Mouse (Mus musculus) cerebellum, postnatal 14 days (tissue): ENCODE data around the gene Tead1.
"Not testable (repeated sequence)": the region's sequence is repeated elsewhere in the genome, so short reads cannot be mapped to it uniquely, and the experiment has no call there.

Experiments
- DNase-seq, 2 experiments: peaks; one replicate each; pipeline ENCODE4 v3.0.0; 2021; ENCODE audit warnings: mixed read lengths in 2 of 2

Tead1 gene

DNA sequence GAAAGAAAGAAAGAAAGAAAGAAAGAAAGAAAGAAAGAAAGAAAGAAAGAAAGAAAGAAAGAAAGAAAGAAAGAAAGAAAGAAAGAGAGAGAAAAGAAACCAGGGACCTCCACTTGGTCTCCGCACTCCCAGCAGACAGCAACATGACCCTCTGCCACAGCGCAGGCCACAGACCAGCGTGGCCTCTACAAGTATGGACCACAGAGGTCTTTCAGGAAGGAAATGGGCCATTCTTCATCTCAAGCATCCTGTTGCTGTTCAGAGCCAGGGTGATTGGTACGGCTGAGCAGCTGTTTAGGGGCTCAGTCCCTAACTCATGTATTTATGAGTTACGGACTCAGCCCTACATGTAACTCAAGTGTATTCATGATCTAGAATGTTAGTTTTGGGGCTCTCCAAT is 256.8 kb downstream of the Tead1 start:
- not testable (repeated sequence) for DNase-seq

DNA sequence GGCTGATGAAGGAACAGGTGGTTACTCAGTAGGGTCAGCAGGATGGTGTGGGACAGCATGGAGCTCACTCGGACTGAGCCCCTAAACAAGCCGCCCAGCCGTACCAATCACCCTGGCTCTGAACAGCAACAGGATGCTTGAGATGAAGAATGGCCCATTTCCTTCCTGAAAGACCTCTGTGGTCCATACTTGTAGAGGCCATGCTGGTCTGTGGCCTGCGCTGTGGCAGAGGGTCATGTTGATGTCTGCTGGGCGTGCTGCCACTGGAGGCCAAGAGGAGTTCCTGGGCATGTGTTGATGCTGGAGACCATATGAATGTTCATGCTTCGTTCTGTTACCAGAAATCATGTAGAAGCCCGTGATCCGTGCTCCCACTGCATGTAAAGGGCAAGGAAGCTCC is 258.0 kb downstream of the Tead1 start:
- DNase-seq = no peak

DNA sequence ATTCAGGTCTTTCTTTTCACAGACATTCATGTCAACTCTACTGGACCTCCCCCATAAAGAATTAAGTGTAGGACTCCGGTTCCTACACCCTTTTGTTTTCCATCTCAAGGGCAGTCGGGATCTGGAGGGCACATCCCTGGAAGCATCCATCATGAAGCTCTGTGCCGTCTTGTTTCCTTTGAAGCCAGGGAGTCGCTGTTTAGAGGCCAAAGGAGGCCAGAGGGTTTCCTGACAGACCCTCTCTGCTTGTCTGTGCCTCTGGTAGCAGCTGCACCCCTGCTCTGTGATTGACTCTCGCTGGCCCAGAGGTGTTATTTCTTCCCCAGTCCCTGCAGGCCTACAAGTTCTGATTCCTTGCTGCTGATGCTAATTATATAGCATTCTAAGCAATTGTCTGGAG is 259.8 kb downstream of the Tead1 start:
- DNase-seq = no peak

DNA sequence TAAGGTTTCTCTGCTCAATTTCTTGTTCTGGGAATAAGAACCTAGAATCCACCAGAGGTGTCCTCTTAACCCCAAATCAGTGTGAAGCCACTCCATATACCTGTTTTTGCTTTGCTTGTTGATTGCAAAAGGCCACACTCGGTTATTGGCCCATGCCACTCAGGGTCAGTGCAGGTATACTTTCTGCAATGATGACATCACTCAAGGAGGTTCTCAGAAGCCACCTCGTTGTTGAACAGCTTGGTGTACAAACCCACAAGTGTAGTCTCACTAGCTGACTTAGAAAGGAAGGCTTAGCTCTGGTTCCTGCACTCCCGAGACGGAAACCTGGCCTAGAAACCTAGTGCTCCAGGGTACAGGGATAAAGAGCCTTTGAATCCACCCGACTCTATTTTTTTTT is 263.4 kb downstream of the Tead1 start:
- no peak for DNase-seq

DNA sequence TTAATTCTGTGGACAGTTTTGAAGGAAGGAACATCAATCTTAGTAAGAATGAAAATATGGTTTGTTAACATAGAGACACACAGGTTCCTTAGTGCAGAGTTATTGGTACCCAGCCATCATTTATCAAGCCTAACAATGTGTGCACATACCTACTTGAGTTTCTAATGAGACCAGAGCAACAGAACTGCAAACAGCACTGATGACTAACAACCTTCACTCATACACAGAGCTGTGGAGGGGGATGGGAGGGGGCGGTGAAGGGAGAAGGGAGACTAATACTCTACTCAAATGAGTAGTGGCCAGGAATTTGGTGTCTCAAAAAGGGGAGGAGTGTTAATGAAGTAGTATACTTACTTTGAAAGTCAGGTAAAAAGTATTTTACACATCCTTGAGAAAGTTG is 263.9 kb downstream of the Tead1 start:
- no peak for DNase-seq

DNA sequence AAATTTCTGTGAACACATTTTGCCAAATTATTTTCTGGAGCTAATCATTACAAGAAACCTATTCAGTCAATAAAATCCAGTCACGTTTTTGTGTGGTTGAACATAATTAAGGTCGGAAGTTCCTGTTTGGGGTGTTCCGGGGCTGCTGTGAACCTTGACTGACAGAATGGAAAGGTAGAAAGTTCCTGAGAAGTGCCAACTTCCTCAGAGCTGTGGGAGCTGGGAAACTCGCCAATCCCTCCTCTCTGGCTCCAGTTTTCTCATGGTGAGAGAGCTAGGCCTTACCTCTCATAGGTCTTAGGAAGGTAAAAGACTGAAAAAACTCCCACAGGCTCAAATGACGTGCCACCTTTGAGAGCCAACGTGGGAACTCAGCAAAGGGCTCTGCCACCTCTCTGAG is 267.6 kb downstream of the Tead1 start:
- DNase-seq = peak in 1 of 2 experiments; percentile 25

DNA sequence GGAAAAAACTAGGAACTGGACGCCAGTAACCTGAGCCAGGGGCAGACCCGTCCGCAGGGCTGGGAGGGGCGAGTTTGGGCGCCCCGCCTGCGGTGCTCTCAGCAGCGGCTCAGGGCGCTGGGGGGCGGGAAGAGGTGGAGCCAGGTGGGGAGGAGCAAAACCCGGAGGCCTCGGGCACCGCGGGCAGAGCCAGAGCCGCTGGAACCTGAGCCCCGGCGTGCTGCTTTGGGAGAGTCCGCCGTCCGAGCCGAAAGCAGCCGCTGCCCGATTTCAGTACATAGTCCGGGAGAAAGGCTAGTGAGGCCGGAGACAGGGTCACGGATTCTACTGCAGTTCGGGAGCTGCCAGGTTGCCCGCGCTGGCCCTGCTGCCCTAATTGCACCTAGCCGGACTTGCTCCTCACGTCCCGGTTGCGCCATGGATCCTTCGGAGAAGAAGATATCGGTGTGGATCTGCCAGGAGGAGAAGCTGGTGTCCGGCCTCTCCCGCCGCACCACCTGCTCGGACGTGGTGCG is 274.7 kb downstream of the Tead1 start, which contains the start of gene Rassf10:
Gene Rassf10, plus strand, starts transcription at position 186 of the 515 bp plus-strand sequence.
- peak; percentile 32 to 34 for DNase-seq

DNA sequence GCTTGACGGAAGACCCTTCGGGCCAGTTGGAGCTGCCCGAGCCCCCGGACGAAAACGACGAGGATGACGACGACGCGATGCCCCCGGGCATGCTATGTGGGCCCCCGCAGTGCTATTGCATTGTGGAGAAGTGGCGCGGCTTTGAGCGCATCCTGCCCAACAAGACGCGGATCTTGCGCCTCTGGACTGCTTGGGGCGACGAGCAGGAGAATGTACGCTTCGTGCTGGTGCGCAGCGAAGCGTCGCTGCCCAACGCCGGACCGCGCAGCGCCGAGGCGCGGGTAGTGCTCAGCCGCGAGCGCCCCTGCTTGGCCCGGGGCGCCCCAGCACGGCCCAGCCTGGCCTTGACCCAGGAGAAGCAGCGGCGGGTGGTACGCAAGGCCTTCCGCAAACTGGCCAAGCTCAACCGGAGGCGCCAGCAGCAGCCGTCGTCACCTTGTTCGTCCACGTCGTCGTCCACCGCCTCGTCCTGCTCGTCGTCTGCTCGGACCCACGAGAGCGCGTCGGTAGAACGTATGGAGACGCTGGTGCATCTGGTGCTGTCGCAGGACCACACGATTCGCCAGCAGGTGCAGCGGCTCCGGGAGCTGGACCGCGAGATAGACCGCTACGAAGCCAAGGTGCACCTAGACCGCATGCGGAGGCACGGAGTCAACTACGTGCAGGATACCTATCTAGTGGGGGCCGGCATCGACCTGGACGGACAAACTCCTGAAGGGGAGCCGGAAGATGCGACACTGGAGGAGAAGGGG is 275.4 kb downstream of the Tead1 start:
- peak; percentile 29 to 33 for DNase-seq

DNA sequence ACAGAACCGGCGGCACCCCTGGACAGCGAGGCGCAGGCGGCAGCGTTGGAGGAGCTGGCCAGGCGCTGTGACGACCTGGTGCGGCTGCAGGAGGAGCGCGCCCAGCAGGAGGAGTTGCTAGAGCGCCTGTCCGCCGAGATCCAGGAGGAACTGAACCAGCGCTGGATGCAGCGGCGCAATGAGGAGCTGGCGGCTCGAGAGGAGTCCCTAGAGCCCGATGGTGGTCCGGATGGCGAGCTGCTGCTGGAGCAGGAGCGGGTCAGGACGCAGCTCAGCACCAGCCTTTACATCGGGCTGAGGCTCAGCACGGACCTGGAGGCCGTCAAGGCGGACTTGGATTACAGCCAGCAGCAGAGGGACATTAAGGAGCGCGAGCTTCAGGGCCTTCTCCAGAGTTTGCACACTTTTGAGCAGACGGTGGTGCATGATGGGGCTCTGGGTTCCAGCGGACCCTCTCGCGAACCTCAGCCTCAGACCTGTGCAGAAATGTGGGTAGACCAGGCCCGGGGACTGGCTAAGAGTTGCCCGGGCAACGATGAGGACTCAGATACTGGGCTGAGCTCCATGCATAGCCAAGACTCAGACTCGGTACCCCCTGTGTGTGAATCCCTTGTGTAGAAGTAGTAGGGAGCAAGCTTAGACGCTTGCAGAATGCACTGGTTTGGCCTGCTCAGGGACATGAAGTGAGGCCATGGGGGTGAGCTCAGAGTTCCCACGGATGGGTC is 276.1 kb downstream of the Tead1 start:
- DNase-seq = peak; percentile 31 to 55

DNA sequence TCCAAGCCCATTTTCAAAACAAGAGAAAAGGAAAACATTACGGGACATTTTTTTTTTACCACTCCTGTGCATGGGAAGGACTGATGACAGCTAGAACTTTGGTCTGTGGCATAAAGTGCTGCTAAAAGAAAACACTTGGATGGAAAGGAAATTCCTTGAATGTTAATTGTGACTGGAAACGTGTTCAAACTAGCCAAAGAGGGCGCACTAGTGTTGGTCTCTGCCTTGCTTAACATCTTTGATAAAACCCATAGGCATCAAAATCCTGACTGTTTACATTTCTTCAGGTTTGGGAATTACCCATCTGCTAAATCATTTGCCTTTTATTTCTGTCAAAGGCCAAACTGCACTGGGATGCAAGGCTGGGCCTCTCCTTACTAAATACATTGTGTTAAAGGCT is 276.8 kb downstream of the Tead1 start:
- DNase-seq = no peak
